Mouse (Mus musculus) brain, embryonic 14.5 days (tissue): ENCODE data around the gene Flad1.

ENCODE experiments used
- CTCF ChIP-seq: fragments of 200-500 bp; IDR thresholded peaks from 2 replicates; pipeline ENCODE4 v1.5.1; 2012; ENCODE audit warnings: inconsistent platforms, mild to moderate bottlenecking, moderate library complexity, borderline replicate concordance; ENCODE audit not compliant: insufficient read depth, insufficient read length; ENCODE audit errors: extremely low read depth
- POLR2A ChIP-seq: fragments of 200-500 bp; IDR thresholded peaks from 2 replicates; pipeline ENCODE4 v1.6.1; 2012; ENCODE audit warnings: mild to moderate bottlenecking, inconsistent platforms, borderline replicate concordance; ENCODE audit not compliant: poor library complexity, insufficient read depth, insufficient read length, severe bottlenecking; ENCODE audit errors: extremely low read depth

DNA sequence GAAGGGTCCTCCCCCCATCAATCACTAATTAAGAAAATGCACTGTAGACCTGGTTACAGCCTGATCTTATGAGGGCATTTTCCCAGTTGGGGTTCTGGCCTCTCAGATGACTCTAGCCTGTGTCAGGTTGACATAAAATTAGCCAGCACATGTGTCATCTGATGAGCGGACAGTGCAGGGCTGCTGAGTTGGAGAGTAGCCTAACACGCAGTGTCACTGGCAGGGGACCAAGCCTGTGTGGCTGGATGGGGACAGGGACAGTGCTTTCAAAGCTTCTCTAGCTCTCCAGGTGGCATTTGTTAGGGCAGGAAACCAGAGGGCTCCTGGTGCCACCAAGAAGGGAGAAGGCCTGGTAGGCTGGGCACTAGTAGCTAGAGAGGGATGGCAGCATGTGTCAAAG lies 29.0 kb upstream of the Flad1 start:
- TF ChIP-seq POLR2A (no peak), CTCF (no peak)
